Mouse (Mus musculus): ENCODE data around the gene Gucd1. TPM values are rescaled to one million over a fixed set of nuclear protein-coding genes. Genes with fewer than 3 reads are reported as not detected.
"Not testable (repeated sequence)": the region's sequence is repeated elsewhere in the genome, so short reads cannot be mapped to it uniquely, and the experiment has no call there.

The Gucd1 gene
- 115 and 138 TPM in 2 replicates for total RNA-seq (2014; rRNA removed)
- 162 and 166 TPM in 2 replicates for polyA plus RNA-seq (2012; rRNA removed)

DNA sequence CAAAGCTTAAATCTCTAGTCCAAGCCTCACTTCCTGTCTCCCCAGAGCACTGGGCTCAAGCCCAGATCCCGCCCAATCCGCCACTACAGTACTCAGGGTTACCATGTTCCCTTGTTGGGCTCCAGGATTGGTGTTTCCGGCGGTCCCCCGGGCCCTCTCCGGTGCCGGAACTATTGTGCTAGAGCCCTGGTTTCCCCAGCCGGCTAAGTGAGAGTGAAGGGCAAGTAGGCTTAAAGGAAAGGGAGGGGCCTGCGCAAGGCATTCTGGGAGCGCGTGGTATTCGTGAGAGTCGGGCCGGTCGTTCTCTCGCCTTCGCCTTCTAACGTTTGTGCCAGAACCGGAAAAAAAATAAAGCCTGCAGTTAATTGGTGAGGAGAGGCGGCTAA, at the start of gene Gucd1:
Gene Gucd1 (minus strand): TSS at position 215 of the 386 bp plus-strand sequence.
- H3K27ac ChIP-seq (replicated peaks; ENCODE audit: insufficient read depth, low read depth, low read length): peak within 1 kb of the TSS; percentile 100
- peak within 1 kb of the TSS; percentile 92 for H3K4me3 ChIP-seq (ENCODE audit: insufficient read depth, low read depth, low read length)
- WGBS: under 1% methylated on average over 20 of the region's 20 CpGs
- H3K4me1 ChIP-seq (ENCODE audit: control insufficient read depth, insufficient read depth, low read length): peaks cover 32% of the 10 kb centered on the region
- H3K79me2 ChIP-seq (ENCODE audit: control insufficient read depth, insufficient read depth, low read length): peaks cover 38% of the 10 kb centered on the region; the same call in 1 of the 2 replicates
- peak within 1 kb of the TSS; percentile 99 for H3K9ac ChIP-seq (ENCODE audit: low read depth, low read length)
- peak; percentile 88 for DNase-seq (ENCODE audit: extremely low read depth, low read depth, low spot score)
- TF ChIP-seq POLR2A (IDR thresholded peaks at IDR 0.05; ENCODE audit: extremely low read depth, insufficient read depth, low read length): peak; percentile 66; the same call in 1 of the 2 replicates
- no peak for TF ChIP-seq CTCF (IDR thresholded peaks at IDR 0.05; ENCODE audit: low read depth, low read length)
- peaks cover 10% of the 10 kb centered on the region for H3K36me3 ChIP-seq (ENCODE audit: control insufficient read depth, insufficient read depth, low read length)
- no peaks in the 10 kb centered on the region for H3K27me3 ChIP-seq (ENCODE audit: control insufficient read depth, insufficient read depth, low read length)

DNA sequence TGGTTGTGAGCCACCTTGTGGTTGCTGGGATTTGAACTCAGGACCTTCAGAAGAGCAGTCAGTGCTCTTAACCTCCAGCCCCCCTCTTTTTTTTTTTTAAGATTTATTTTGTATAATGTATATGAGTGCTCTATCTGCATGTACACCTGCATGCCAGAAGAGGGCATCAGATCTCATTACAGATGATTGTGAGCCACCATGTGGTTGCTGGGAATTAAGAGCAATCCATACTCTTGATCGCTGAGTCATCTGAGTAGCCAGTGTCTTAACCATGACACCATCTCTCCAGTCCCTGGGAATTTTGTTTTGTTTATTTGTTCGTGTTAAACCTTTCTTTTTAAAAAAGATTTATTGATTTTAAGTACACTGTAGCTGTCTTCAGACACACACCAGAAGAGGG, 49.0 kb upstream of the Gucd1 start:
- DNase-seq (ENCODE audit: extremely low read depth, low read depth, low spot score); H3K4me3 ChIP-seq (ENCODE audit: insufficient read depth, low read depth, low read length); H3K36me3 ChIP-seq (ENCODE audit: control insufficient read depth, insufficient read depth, low read length); H3K27me3 ChIP-seq (ENCODE audit: control insufficient read depth, insufficient read depth, low read length); H3K79me2 ChIP-seq (ENCODE audit: control insufficient read depth, insufficient read depth, low read length); H3K9ac ChIP-seq (ENCODE audit: low read depth, low read length); H3K4me1 ChIP-seq (ENCODE audit: control insufficient read depth, insufficient read depth, low read length); H3K27ac ChIP-seq (replicated peaks; ENCODE audit: insufficient read depth, low read depth, low read length): not testable (repeated sequence)
- 85% methylated on average over 2 of the region's 2 CpGs for WGBS

DNA sequence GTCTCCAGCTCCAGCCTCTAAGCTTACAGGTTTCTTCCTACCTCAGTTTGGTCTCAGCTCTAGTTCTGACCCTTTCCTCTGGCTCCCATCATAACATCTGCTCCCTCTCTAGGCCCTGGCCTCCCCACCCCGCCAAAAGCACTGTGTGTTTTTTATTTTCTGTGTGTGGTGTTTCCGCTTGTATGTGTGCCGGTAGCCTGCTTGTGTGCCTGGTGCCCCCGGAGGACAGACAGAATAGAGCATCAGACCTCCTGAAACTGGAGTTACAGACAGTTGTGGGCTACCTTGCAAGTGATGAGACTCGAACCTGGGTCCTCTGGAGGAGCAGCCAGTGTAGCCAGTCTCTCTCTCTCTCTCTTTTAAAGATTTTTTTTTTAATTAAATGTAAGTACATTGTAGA, 48.5 kb upstream of the Gucd1 start:
- Histone ChIP-seq H3K4me1 (ENCODE audit: control insufficient read depth, insufficient read depth, low read length) (no peaks in the 10 kb centered on the region), H3K27me3 (ENCODE audit: control insufficient read depth, insufficient read depth, low read length) (no peaks in the 10 kb centered on the region; the same call in 1 of the 2 replicates), H3K79me2 (ENCODE audit: control insufficient read depth, insufficient read depth, low read length) (no peaks in the 10 kb centered on the region), H3K27ac (replicated peaks; ENCODE audit: insufficient read depth, low read depth, low read length) (no peak overlapping the region), H3K36me3 (ENCODE audit: control insufficient read depth, insufficient read depth, low read length) (no peaks in the 10 kb centered on the region), H3K4me3 (ENCODE audit: insufficient read depth, low read depth, low read length) (no peak overlapping the region), H3K9ac (ENCODE audit: low read depth, low read length) (no peak overlapping the region)
- no peak for TF ChIP-seq CTCF (IDR thresholded peaks at IDR 0.05; ENCODE audit: low read depth, low read length)
- no peak for TF ChIP-seq POLR2A (IDR thresholded peaks at IDR 0.05; ENCODE audit: extremely low read depth, insufficient read depth, low read length)
- DNase-seq (ENCODE audit: extremely low read depth, low read depth, low spot score): no peak
- 76% methylated on average over 5 of the region's 5 CpGs for WGBS

DNA sequence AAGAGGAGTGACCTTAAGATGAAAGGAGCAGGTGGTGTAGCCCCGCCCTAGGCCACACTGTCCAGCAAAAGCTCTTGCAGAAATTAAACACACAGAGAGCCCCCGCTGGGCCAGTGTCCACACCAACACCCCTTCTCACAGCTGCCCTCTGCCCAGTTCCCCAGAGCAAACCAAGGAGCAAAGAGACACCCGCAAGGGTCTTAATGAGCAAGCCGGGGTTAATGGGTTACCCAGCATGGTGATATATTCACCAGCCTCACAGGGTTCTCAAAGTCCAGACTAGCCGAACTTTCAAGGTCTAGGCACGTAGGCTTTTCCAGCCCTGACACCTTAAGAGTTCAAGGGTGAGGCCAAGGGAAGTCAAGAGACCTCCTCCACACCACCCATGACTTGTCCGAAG, 48.1 kb upstream of the Gucd1 start:
- TF ChIP-seq POLR2A (IDR thresholded peaks at IDR 0.05; ENCODE audit: extremely low read depth, insufficient read depth, low read length): no peak
- TF ChIP-seq CTCF (IDR thresholded peaks at IDR 0.05; ENCODE audit: low read depth, low read length): no peak
- Histone ChIP-seq H3K79me2 (ENCODE audit: control insufficient read depth, insufficient read depth, low read length) (no peaks in the 10 kb centered on the region), H3K4me1 (ENCODE audit: control insufficient read depth, insufficient read depth, low read length) (no peaks in the 10 kb centered on the region), H3K27me3 (ENCODE audit: control insufficient read depth, insufficient read depth, low read length) (no peaks in the 10 kb centered on the region; the same call in 1 of the 2 replicates), H3K9ac (ENCODE audit: low read depth, low read length) (no peak overlapping the region), H3K4me3 (ENCODE audit: insufficient read depth, low read depth, low read length) (no peak overlapping the region), H3K27ac (replicated peaks; ENCODE audit: insufficient read depth, low read depth, low read length) (no peak overlapping the region), H3K36me3 (ENCODE audit: control insufficient read depth, insufficient read depth, low read length) (no peaks in the 10 kb centered on the region)
- no peak for DNase-seq (ENCODE audit: extremely low read depth, low read depth, low spot score)
- WGBS: 38% methylated on average over 7 of the region's 7 CpGs

DNA sequence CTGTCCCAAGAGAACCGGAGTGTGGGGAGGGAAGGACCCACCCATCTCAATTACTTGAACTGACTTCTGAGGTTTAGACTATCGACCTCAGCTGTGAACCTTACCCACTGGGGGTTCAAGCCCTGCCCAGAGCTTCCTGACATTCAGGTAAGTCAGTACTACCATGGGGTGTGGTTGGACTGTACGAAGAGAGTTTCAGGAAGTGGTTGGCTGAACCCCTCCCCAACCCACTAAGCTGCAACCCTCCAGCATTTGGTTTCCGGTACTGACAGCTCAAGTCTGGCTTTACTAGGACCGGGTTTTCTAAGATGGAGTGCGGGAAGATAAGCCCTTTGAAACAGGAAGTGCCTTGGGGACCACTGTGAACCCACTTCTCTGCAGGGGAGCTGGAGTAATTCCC, 47.7 kb upstream of the Gucd1 start:
- H3K9ac ChIP-seq (ENCODE audit: low read depth, low read length): no peak overlapping the region
- no peak overlapping the region for H3K27ac ChIP-seq (replicated peaks; ENCODE audit: insufficient read depth, low read depth, low read length)
- DNase-seq (ENCODE audit: extremely low read depth, low read depth, low spot score): no peak
- H3K4me1 ChIP-seq (ENCODE audit: control insufficient read depth, insufficient read depth, low read length): 0 out of 2 replicates have a peak, but pooled peaks cover under 1% of the 10 kb centered on the region
- TF ChIP-seq POLR2A (IDR thresholded peaks at IDR 0.05; ENCODE audit: extremely low read depth, insufficient read depth, low read length) (no peak), CTCF (IDR thresholded peaks at IDR 0.05; ENCODE audit: low read depth, low read length) (no peak)
- H3K79me2 ChIP-seq (ENCODE audit: control insufficient read depth, insufficient read depth, low read length): no peaks in the 10 kb centered on the region
- 66% methylated on average over 6 of the region's 6 CpGs for WGBS
- H3K36me3 ChIP-seq (ENCODE audit: control insufficient read depth, insufficient read depth, low read length): no peaks in the 10 kb centered on the region
- H3K27me3 ChIP-seq (ENCODE audit: control insufficient read depth, insufficient read depth, low read length): no peaks in the 10 kb centered on the region; the same call in 1 of the 2 replicates
- H3K4me3 ChIP-seq (ENCODE audit: insufficient read depth, low read depth, low read length): no peak overlapping the region

DNA sequence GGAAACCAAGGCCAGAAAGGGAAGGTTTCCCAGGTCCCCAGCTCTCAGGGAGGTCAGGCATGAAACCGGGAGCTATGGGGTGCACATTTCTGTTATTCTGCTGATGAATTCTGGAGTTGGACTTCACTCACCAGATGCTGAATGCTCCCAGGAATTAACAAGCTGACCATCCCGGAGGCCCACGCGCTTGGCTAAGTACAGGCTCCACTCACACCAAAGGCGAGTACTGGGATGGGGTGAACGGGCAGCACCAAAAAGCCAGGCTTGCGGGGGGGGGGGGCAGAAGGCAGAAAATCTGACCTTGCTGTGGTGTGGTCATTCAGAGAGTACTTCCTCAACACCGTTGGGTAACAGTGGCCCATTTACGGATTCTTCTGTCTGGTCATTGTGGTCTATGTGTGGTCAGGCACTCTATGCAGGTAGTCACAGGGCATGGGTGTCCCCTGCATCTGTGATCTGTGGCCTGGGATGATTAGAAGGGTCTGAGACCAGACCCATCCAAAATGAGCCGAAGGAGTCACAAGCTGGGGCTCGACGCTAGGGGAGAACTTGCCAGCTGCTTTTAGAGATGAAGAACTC, 47.0 kb upstream of the Gucd1 start:
- no peak overlapping the region for H3K27ac ChIP-seq (replicated peaks; ENCODE audit: insufficient read depth, low read depth, low read length)
- H3K9ac ChIP-seq (ENCODE audit: low read depth, low read length): no peak overlapping the region
- no peaks in the 10 kb centered on the region for H3K36me3 ChIP-seq (ENCODE audit: control insufficient read depth, insufficient read depth, low read length)
- no peak for DNase-seq (ENCODE audit: extremely low read depth, low read depth, low spot score)
- 0 out of 2 replicates have a peak, but pooled peaks cover 2% of the 10 kb centered on the region for H3K4me1 ChIP-seq (ENCODE audit: control insufficient read depth, insufficient read depth, low read length)
- H3K4me3 ChIP-seq (ENCODE audit: insufficient read depth, low read depth, low read length): no peak overlapping the region
- H3K79me2 ChIP-seq (ENCODE audit: control insufficient read depth, insufficient read depth, low read length): no peaks in the 10 kb centered on the region
- TF ChIP-seq POLR2A (IDR thresholded peaks at IDR 0.05; ENCODE audit: extremely low read depth, insufficient read depth, low read length) (no peak), CTCF (IDR thresholded peaks at IDR 0.05; ENCODE audit: low read depth, low read length) (no peak)
- 86% methylated on average over 12 of the region's 12 CpGs for WGBS
- peaks cover 2% of the 10 kb centered on the region; the same call in 1 of the 2 replicates for H3K27me3 ChIP-seq (ENCODE audit: control insufficient read depth, insufficient read depth, low read length)

All from liver, adult 2 months (tissue).